Mouse (Mus musculus) forebrain, embryonic 16.5 days (tissue): ENCODE measurements at regions not wholly inside any gene's neighbourhood (a gene's known extent, or its start where the extent isn't known, plus 50 kb on each side); places are given as distances from the start of the nearest gene placed in this dataset.

Experiments
- ATAC-seq: fragments of 200-750 bp; cut with Nextera tagmentation; 2 replicates; pipeline ENCODE4 v1.8.0; 2017; ENCODE audit warnings: mild to moderate bottlenecking, moderate library complexity
- H3K27ac ChIP-seq: fragments of 300-500 bp; sonication (generic); 2 replicates; pipeline ENCODE4 v1.5.1; 2014; ENCODE audit warnings: low read length, control low read depth
- H3K27me3 ChIP-seq: fragments of 300-500 bp; sonication (generic); replicated peaks from 2 replicates; pipeline ENCODE4 v1.6.1; 2014; ENCODE audit warnings: low read length; ENCODE audit not compliant: control insufficient read depth, insufficient read depth
- H3K36me3 ChIP-seq: fragments of 300-500 bp; sonication (generic); 2 replicates; pipeline ENCODE4 v1.6.1; 2014; ENCODE audit not compliant: control insufficient read depth, insufficient read depth
- H3K4me1 ChIP-seq: fragments of 300-500 bp; sonication (generic); replicated peaks from 2 replicates; pipeline ENCODE4 v1.6.1; 2014; ENCODE audit warnings: low read length; ENCODE audit not compliant: control insufficient read depth, insufficient read depth
- H3K4me2 ChIP-seq: fragments of 300-500 bp; sonication (generic); 2 replicates; pipeline ENCODE4 v1.6.1; 2014; ENCODE audit warnings: mild to moderate bottlenecking, low read length, control low read depth
- H3K4me3 ChIP-seq: fragments of 300-500 bp; sonication (generic); replicated peaks from 2 replicates; pipeline ENCODE4 v1.5.1; 2014; ENCODE audit warnings: mild to moderate bottlenecking, low read length, control low read depth
- H3K9ac ChIP-seq: fragments of 300-500 bp; sonication (generic); replicated peaks from 2 replicates; pipeline ENCODE4 v1.6.1; 2014; ENCODE audit warnings: low read depth, low read length, control low read depth
- H3K9me3 ChIP-seq: fragments of 300-500 bp; sonication (generic); 2 replicates; pipeline ENCODE4 v1.6.1; 2016; ENCODE audit warnings: low read length; ENCODE audit not compliant: control insufficient read depth
- WGBS: fragments of 180-500 bp; shearing (Covaris S2); extraction: QIAGEN DNeasy Blood & Tissue Kit; methylation state at CpG from one replicate; pipeline ENCODE4 v1.1.7; 2014; 5-methylcytosine and 5-hydroxymethylcytosine counted together

DNA sequence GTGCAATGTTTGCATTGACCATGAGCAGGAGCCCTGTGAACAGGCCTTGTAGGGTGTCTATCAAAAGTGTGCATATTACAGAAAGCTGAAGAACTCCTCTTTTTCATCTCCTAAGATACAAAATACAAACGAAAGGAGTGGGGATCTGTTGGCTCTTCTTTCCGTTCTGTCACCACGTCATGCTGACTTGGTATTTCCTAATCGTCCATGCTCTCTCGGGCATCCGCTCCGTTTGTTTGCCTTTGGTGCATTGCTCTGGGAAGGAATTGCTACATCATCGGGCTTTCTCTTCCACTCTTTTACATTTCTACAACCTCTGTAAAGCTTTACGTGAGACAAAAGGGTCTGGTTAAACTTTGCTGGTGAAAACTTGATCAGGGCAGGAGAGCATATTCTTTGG is 581.2 kb upstream of the Nr5a2 start:
- H3K4me1 ChIP-seq: 0 out of 2 replicates have a peak, but pooled peaks cover 2% of the 10 kb centered on the region
- H3K4me2 ChIP-seq: no peak overlapping the region
- H3K27me3 ChIP-seq: no peaks in the 10 kb centered on the region
- ATAC-seq: no peak
- no peaks in the 10 kb centered on the region for H3K36me3 ChIP-seq
- no peak overlapping the region for H3K4me3 ChIP-seq
- whole genome bisulfite sequencing: 87% methylated on average over 9 of the region's 9 CpGs
- no peaks in the 10 kb centered on the region for H3K9me3 ChIP-seq
- no peak overlapping the region for H3K9ac ChIP-seq
- no peak overlapping the region for H3K27ac ChIP-seq

DNA sequence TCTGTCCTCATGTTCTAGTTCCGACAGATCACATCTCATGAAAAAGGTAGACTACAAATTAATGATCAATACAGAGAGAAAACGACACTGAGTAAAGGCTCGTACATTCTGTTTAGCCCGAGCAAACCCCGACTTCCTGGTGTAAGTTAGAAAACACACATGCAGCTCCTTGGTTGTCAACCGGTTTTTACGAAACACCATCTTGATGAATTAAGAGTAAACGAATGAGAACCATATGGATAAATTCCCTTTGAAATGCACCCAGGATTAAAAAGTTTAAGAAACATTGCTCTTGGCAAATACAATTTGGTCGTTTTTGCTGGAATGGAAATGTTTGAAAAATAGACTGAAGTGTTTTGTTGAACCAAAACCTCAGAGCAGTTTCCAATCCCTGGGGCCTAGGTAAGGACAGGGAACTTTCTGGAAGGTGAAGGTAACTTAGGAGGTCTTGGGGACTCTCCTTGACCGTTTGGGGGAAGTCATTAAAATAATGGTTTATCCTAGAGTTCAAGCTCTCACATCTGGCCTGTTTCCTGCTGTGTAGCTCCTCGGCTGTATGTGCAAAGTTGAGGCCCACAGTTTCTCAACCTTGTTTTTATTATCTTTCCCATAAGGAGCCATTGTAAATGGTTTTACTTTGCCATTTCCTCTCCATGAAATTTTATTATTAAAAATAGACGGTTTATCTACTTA is 579.3 kb upstream of the Nr5a2 start:
- Histone ChIP-seq H3K4me1 (no peaks in the 10 kb centered on the region), H3K4me2 (no peak overlapping the region), H3K9ac (no peak overlapping the region), H3K27ac (no peak overlapping the region), H3K27me3 (no peaks in the 10 kb centered on the region), H3K36me3 (no peaks in the 10 kb centered on the region), H3K9me3 (no peaks in the 10 kb centered on the region), H3K4me3 (no peak overlapping the region)
- ATAC-seq: no peak
- WGBS: 75% methylated on average over 12 of the region's 12 CpGs

DNA sequence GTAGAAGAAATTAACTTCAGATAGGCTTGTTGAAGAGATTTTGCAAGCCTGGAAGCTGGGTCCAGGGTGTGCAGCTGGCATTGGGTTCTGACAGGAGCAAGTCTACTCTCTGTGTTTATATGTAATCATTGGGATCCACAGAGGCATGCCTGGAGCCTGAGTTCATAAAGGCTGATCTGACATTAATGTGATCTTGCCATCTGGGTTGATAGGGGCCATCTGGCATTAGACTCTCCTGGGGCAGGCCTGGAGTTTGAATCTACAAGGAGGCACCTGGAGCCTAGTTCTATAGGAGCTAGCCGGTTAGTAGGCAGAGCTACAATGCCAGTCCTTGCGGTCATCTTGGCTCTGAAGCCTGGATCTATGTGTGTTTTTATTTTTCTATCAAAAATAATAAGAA is 554.5 kb upstream of the Nr5a2 start:
- H3K4me3 ChIP-seq: no peak overlapping the region
- no peak overlapping the region for H3K4me2 ChIP-seq
- WGBS: 87% methylated on average over 2 of the region's 2 CpGs
- no peaks in the 10 kb centered on the region for H3K27me3 ChIP-seq
- H3K4me1 ChIP-seq: no peaks in the 10 kb centered on the region
- no peaks in the 10 kb centered on the region for H3K36me3 ChIP-seq
- no peak overlapping the region for H3K9ac ChIP-seq
- no peak for ATAC-seq
- no peak overlapping the region for H3K27ac ChIP-seq
- H3K9me3 ChIP-seq: no peaks in the 10 kb centered on the region

DNA sequence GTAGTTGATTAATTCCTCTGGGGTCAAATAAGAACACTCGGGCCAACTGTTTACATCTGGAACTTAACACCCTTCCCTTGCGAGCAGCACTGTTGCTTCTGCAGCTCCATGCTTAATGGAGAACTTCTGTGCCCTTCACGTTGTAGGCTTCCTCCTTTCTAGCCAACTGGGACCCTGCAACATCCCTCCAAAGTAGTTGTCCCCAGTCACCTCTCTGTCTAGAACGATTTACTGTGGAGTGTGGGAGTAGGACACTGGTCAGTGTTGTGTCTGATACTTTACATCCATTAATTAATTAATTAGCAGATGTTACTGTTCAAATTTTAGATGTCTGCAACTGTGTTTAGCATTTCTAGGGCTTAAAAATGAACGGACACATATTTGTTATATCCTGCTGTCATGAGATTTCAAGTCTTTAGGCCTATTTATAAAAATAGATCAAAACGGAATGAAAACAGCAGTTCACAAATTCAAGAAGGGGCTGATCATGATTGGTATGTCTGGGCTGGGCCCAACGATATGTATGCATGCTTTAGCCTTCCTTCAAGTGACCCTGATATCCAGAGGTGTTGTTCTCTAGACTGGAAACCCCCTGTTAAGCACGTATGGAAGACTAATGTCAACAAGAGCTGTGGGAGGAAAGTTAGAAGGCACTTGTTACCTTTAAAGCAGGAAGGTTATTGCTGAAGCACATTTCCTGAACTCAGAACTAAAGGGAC is 543.6 kb upstream of the Nr5a2 start:
- no peak overlapping the region for H3K4me3 ChIP-seq

DNA sequence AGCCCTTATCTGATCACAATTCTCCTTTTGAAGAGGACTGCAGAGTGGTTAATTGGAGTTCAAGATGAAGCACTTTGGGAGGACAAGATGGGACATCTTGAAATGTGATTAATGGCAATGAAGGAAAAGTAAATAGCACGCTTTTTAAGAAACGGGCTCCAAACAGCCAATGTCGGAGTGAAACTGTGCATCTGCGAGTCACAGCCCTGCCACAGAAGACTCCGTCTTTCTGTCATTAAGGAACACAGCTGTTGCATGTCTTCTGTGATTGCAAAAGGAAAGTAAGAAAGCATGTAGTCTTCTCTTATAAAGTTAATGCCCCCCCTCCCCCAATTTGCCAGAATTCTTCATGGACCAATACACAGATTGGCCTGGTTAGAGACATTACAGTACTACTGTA is 528.0 kb upstream of the Nr5a2 start:
- Histone ChIP-seq H3K4me3 (no peak overlapping the region), H3K4me1 (no peaks in the 10 kb centered on the region), H3K9me3 (no peaks in the 10 kb centered on the region), H3K27me3 (no peaks in the 10 kb centered on the region), H3K4me2 (no peak overlapping the region), H3K9ac (no peak overlapping the region), H3K36me3 (no peaks in the 10 kb centered on the region), H3K27ac (no peak overlapping the region)
- no peak for ATAC-seq
- WGBS: 82% methylated on average over 5 of the region's 5 CpGs

More for the DNA sequence above, 543.6 kb upstream of the Nr5a2 start:
- H3K4me1 ChIP-seq: no peaks in the 10 kb centered on the region
- H3K27ac ChIP-seq: no peak overlapping the region
- WGBS: 80% methylated on average over 8 of the region's 8 CpGs
- ATAC-seq: no peak
- no peaks in the 10 kb centered on the region for H3K27me3 ChIP-seq
- no peaks in the 10 kb centered on the region for H3K9me3 ChIP-seq
- no peak overlapping the region for H3K4me2 ChIP-seq
- no peak overlapping the region for H3K9ac ChIP-seq
- H3K36me3 ChIP-seq: no peaks in the 10 kb centered on the region

DNA sequence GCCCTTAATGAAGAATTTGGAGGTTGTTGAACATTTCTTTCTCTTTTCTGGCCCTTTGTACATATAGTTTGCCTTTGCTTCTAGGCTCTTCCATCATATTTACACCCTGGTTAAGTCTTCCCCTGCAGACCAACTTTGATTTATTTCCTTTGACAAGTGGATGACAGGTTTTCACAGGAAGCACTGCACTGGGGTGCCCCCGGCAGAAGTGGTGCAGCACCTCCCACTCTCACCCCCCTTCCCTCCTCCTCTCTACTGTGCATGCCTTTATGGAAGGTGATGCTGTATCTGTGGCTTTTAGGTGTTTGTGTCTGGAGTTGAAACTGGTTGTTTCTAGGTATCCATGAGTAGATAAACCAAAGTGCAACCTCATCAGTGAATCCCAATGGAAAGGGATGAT is 518.2 kb upstream of the Nr5a2 start:
- 64% methylated on average over 1 of the region's 1 CpGs for WGBS

DNA sequence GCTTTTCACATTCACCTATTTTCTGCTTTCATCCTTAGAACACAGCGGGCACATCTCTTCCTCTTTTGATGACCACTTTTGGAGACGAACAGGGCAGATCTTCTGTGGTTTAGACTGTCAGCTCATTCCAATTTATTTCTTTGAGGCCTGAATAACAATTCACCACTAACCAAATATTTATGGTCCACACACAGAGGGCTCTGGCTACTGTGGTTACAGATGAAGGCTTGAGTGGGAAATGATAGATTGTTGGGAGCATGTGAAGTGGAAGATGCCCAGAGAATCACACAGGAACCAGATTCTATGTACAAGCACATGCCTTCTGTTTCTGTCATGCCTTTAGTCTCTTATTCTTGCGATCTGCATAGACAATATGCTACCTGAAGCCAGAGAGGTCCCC is 517.0 kb upstream of the Nr5a2 start:
- 79% methylated on average over 3 of the region's 3 CpGs for WGBS
- ATAC-seq: no peak

More for the DNA sequence above, 518.2 kb upstream of the Nr5a2 start:
- H3K27me3 ChIP-seq: no peaks in the 10 kb centered on the region
- H3K9ac ChIP-seq: no peak overlapping the region
- H3K4me2 ChIP-seq: no peak overlapping the region
- H3K4me3 ChIP-seq: no peak overlapping the region
- no peak for ATAC-seq
- H3K27ac ChIP-seq: no peak overlapping the region
- 0 out of 2 replicates have a peak, but pooled peaks cover 3% of the 10 kb centered on the region for H3K4me1 ChIP-seq
- H3K9me3 ChIP-seq: no peaks in the 10 kb centered on the region
- no peaks in the 10 kb centered on the region for H3K36me3 ChIP-seq

DNA sequence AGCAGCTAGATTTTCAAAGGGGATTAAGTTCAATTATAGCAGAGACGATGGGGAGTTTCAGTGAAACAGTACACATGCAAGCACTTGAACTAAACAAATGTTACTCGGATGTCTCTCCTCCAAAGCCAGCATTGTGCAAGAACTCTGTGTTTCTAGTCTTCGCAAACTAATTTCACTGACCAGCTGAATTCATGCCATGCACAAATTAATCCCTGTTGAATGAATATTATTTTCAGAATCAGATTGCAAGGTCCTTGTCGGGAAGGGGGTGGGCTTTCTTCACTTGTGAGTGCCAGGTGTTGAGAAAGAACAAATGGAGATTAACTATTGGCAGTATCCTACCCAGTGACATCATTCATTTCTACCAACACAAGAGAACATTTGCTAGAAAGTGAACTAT is 514.6 kb upstream of the Nr5a2 start:
- H3K4me2 ChIP-seq: no peak overlapping the region
- ATAC-seq: no peak
- no peak overlapping the region for H3K27ac ChIP-seq
- 0 out of 2 replicates have a peak, but pooled peaks cover 3% of the 10 kb centered on the region for H3K4me1 ChIP-seq
- no peak overlapping the region for H3K4me3 ChIP-seq
- H3K9me3 ChIP-seq: no peaks in the 10 kb centered on the region
- H3K36me3 ChIP-seq: no peaks in the 10 kb centered on the region
- no peaks in the 10 kb centered on the region for H3K27me3 ChIP-seq
- no peak overlapping the region for H3K9ac ChIP-seq
- WGBS: 26% methylated on average over 4 of the region's 4 CpGs

More for the DNA sequence above, 517.0 kb upstream of the Nr5a2 start:
- no peak overlapping the region for H3K27ac ChIP-seq
- no peaks in the 10 kb centered on the region for H3K27me3 ChIP-seq
- no peaks in the 10 kb centered on the region for H3K36me3 ChIP-seq
- no peak overlapping the region for H3K4me2 ChIP-seq
- no peak overlapping the region for H3K4me3 ChIP-seq
- no peaks in the 10 kb centered on the region for H3K9me3 ChIP-seq
- no peak overlapping the region for H3K9ac ChIP-seq
- H3K4me1 ChIP-seq: 0 out of 2 replicates have a peak, but pooled peaks cover 3% of the 10 kb centered on the region

DNA sequence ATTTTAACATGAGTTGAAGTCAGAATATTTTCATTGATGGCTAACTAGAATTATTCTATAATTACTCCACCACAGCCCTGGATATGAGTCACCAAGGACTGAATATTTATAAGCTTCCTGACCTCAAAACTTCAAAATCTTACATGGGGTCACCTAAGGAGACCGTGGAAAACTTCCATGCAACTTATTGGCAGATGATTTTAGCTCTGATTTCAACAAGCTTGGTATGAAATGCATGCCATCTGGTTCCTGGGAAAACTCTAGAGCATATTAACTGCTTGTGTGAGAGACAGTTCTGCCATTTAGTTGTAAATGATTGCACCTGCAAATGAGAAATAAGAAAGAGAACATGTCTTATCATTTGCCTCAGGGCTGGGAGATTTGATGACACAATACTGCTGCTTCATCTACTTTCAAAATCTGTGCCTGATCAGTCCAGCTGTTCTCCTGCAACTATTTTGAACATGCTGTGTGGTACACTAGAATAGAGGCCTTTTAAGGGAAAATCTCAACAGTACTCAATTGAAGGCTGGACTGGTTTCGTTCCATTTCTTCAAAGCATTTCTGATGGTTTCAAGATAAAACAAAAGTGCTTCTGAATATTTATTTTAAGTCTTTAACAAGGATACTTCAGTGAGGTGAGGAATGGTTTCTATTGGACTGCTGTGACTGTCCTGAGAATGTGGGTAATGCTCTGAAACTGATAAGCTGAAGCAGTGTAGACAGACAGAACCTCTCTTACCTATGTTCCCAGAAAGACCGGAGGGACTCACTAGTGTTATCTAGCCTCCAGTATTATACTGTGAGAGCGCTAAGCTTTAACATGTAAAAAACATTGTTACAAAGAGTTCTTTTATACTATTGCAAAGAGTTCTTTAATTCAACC is 513.8 kb upstream of the Nr5a2 start:
- ATAC-seq: peak; percentile 54
- Histone ChIP-seq H3K9me3 (no peaks in the 10 kb centered on the region), H3K9ac (no peak overlapping the region), H3K27me3 (no peaks in the 10 kb centered on the region), H3K4me1 (0 out of 2 replicates have a peak, but pooled peaks cover 3% of the 10 kb centered on the region), H3K4me3 (no peak overlapping the region), H3K4me2 (no peak overlapping the region), H3K27ac (no peak overlapping the region), H3K36me3 (no peaks in the 10 kb centered on the region)
- 69% methylated on average over 4 of the region's 4 CpGs for WGBS
